Mouse (Mus musculus) skeletal muscle tissue, adult 2 months (tissue): Measurements from ENCODE around the gene C130074G19Rik.
A peak's percentile ranks its signal among the peaks of the same experiment; 100 is the strongest.

Experiments
- DNase-seq: peaks from one replicate; pipeline ENCODE4 v3.0.0-alpha.2; 2012; ENCODE audit warnings: low read depth, low spot score

C130074G19Rik gene

GRCm38 (mm10) chr1:184844326-184845066 lies 38.5 kb downstream of the C130074G19Rik start:
- DNase-seq, result no peak

GRCm38 (mm10) chr1:184837649-184838048 lies 45.4 kb downstream of the C130074G19Rik start:
- DNase-seq, result no peak

DNA sequence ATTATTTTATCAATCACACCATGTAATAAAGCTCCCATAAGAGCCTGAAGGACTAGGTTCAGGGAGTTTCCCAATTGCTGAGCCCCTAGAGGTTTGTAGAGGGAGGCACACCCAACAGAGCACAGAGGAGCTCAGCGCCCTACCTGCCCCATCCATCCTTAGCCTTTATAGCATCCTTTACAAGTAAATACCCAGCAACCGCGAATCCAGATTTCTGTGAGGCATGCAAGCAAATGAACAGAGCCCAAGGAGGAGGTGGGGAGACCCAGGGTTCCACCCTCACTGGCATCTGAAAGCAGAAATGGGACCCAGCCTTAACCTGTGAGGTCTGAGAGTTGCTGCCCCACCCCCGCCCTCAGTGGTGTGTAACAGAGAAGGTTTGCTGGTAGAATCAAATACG lies 46.7 kb downstream of the C130074G19Rik start:
- no peak for DNase-seq

- no peak for DNase-seq
Observed at GRCm38 (mm10) chr1:184833499-184833898, 49.5 kb downstream of the C130074G19Rik start.

DNA sequence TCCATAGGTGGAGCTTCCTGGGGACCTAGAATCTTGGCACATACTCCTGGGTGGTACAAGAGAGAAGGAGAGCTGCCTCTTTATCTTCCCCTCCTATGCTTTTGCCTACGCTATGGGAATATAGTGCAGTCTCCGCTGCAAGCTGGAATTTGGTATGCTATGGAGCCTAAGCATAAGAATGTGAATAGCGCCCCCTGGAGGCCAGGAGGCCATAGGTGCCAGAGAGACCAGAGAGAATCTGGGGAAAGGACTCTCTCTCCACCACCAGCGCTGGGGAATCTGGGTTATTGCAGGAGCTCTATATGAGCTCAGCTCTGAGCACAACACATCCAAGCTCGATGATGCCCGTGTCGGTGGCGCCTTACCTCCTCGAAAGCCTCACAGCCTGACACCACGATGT lies 50.8 kb downstream of the C130074G19Rik start:
- no peak for DNase-seq

- no peak for DNase-seq
Observed at GRCm38 (mm10) chr1:184829897-184830296, 53.1 kb downstream of the C130074G19Rik start.

DNA sequence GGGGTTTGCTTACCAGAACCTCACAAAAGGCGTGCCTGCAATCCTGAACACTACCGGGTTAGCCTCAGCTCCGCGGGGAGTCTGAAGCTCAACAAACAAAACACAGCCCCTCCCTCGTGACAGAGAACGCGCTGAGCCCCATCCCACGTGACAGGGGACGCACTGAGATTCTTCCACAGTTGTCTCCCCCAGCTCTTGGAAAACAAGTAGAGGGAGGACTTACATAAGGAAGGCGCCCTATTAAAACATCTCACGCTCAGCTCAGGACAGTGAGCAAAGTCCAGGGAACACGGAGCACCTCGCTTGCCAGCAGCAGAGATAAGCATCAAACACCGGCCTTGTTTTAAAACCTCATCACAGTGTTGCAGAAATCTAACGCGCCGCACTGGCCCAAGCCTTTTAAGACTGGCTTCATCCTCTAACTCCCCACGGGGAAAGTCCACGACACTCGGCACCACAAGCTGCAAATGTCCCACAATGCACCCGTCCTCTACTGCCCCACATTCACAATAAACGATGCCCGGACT lies 55.8 kb downstream of the C130074G19Rik start:
- no peak for DNase-seq

DNA sequence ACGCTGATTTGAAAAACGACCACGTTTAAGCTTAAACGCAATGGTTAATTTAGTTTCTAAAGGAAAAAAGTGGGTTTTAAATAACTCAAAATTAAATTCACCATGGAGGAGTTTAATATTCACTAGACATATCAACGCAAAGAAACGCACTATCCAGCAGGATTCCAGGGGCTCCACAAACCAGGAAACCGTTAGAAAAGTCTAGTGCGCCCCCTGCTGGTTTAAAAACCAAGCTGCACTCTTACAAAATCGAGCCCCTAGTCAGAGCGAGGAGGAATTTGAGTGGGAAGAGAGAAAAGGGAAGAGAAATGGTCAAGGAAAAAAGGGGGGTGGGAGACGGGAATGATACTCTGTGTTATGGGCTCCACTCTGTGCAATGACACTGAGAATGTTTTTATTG lies 57.9 kb downstream of the C130074G19Rik start:
- no peak for DNase-seq

GRCm38 (mm10) chr1:184824439-184824851 lies 58.6 kb downstream of the C130074G19Rik start:
- DNase-seq, result peak; percentile 89

DNA sequence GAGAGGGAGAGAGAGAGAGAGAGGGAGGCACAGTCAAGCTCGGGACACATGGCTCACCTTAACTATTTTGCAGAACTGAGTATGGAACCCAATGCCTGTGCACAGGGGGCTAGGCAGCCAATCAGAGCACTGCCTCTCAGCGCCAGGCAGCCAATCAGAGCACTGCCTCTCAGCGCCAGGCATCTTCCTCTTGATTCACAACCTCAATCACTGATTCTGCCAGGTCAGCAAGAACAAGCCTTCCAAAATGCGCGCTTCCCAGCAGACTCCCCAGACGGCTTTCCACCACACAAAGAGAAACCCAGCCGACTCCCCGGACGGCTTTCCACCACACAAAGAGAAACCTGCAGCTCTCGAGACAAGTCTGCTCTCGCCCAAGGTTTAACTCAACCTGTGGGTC lies 60.3 kb downstream of the C130074G19Rik start:
- DNase-seq, result no peak
